Mouse (Mus musculus): Measurements from ENCODE around the gene Tuft1.

Gene Tuft1

GRCm38 (mm10) chr3:94597224-94597779 lies 61.4 kb downstream of the Tuft1 start:
- in situ Hi-C loops (cut with MboI; ENCODE audit: low sequenced_read_pairs), result no loop called here

- in situ Hi-C loops (cut with MboI; ENCODE audit: low sequenced_read_pairs), result no loop called here
Measured at GRCm38 (mm10) chr3:94595871-94596287, 62.8 kb downstream of the Tuft1 start.

GRCm38 (mm10) chr3:94591066-94591465 lies 67.6 kb downstream of the Tuft1 start:
- in situ Hi-C loops (cut with MboI; ENCODE audit: low sequenced_read_pairs), result no loop called here

GRCm38 (mm10) chr3:94587962-94588361 lies 70.7 kb downstream of the Tuft1 start:
- in situ Hi-C loops (cut with MboI; ENCODE audit: low sequenced_read_pairs), result no loop called here

GRCm38 (mm10) chr3:94582944-94583343 lies 75.7 kb downstream of the Tuft1 start:
- in situ Hi-C loops (cut with MboI; ENCODE audit: low sequenced_read_pairs), result no loop called here

GRCm38 (mm10) chr3:94582456-94582891 lies 76.2 kb downstream of the Tuft1 start, which contains the start of gene Snx27:
Gene Snx27, minus strand, starts transcription at chr3:94582716.
- in situ Hi-C loops (cut with MboI; ENCODE audit: low sequenced_read_pairs), result no loop called here

GRCm38 (mm10) chr3:94581793-94582455 lies 76.7 kb downstream of the Tuft1 start:
- in situ Hi-C loops (cut with MboI; ENCODE audit: low sequenced_read_pairs), result no loop called here

- in situ Hi-C loops (cut with MboI; ENCODE audit: low sequenced_read_pairs), result no loop called here
Measured at GRCm38 (mm10) chr3:94581138-94581780, 77.4 kb downstream of the Tuft1 start.

GRCm38 (mm10) chr3:94574506-94574905 lies 84.2 kb downstream of the Tuft1 start:
- in situ Hi-C loops (cut with MboI; ENCODE audit: low sequenced_read_pairs), result no loop called here

GRCm38 (mm10) chr3:94567242-94567641 lies 91.4 kb downstream of the Tuft1 start:
- in situ Hi-C loops (cut with MboI; ENCODE audit: low sequenced_read_pairs), result no loop called here

- in situ Hi-C loops (cut with MboI; ENCODE audit: low sequenced_read_pairs), result no loop called here
Measured at GRCm38 (mm10) chr3:94565557-94565956, 93.1 kb downstream of the Tuft1 start.

- in situ Hi-C loops (cut with MboI; ENCODE audit: low sequenced_read_pairs), result no loop called here
Measured at GRCm38 (mm10) chr3:94565127-94565526, 93.5 kb downstream of the Tuft1 start.

- in situ Hi-C loops (cut with MboI; ENCODE audit: low sequenced_read_pairs), result no loop called here
Measured at GRCm38 (mm10) chr3:94564356-94565010, 94.2 kb downstream of the Tuft1 start.

- in situ Hi-C loops (cut with MboI; ENCODE audit: low sequenced_read_pairs), result no loop called here
Measured at GRCm38 (mm10) chr3:94563163-94563562, 95.5 kb downstream of the Tuft1 start.
